ENCODE assay signal across 29 mouse cellular contexts in genomic region chr1:71947506-71947905, GRCm38 (mm10).
DNase-seq lines count a peak whose midpoint lies in the region; ATAC-seq and TF ChIP-seq lines count a peak whose summit lies in the region.
"Had no signal": no experiment of that assay in that cellular context is flagged by ENCODE, and none has a peak within 500 bp of the region (broad histone marks: within the 10 kb centered on the region; RNA-seq: fewer than 3 reads in every experiment).

No protein-coding gene starts in this region.

- peak; percentile 76; the same call in 1 of the 2 replicates for ATAC-seq in kidney, embryonic 14.5 days (ENCODE audit: low FRiP score, low TSS enrichment)
- no peak for ATAC-seq in kidney, postnatal 0 days (replicated peaks; ENCODE audit: low FRiP score, low read depth)
- ATAC-seq: CD4-positive, CD25-positive, alpha-beta regulatory T cell, adult 4 months; forebrain, embryonic 13.5 days; forebrain, embryonic 16.5 days; hindbrain, postnatal 0 days had no signal

- no peaks in the 10 kb centered on the region for H3K4me1 ChIP-seq in kidney, embryonic 14.5 days (ENCODE audit: control insufficient read depth, insufficient read depth, low read length)
- no peaks in the 10 kb centered on the region for H3K4me1 ChIP-seq in kidney, postnatal 0 days (replicated peaks; ENCODE audit: insufficient read depth, low read length)
- peaks cover 7% of the 10 kb centered on the region for H3K4me1 ChIP-seq in embryonic fibroblast, embryonic 13.5 days (ENCODE audit: control insufficient read depth, insufficient read depth, low read length)
- H3K4me1 ChIP-seq: embryonic facial prominence, embryonic 10.5 days; embryonic facial prominence, embryonic 13.5 days; forebrain, embryonic 10.5 days; forebrain, embryonic 13.5 days; heart, embryonic 10.5 days had no signal

- no peaks in the 10 kb centered on the region for H3K27me3 ChIP-seq in kidney, embryonic 14.5 days (ENCODE audit: control insufficient read depth, insufficient read depth, low read length)
- no peaks in the 10 kb centered on the region for H3K27me3 ChIP-seq in kidney, postnatal 0 days (ENCODE audit: insufficient read depth, low read length)
- H3K27me3 ChIP-seq: embryonic facial prominence, embryonic 13.5 days; forebrain, embryonic 13.5 days; heart, embryonic 13.5 days had no signal

- WGBS in kidney, embryonic 14.5 days = 53% methylated on average over 2 of the region's 2 CpGs
- WGBS in kidney, postnatal 0 days = 61% methylated on average over 2 of the region's 2 CpGs

- no peak for DNase-seq in kidney, postnatal 25 days
- peak; percentile 79 for DNase-seq in kidney, postnatal 0 days (ENCODE audit: low spot score)
- no peak for DNase-seq in kidney, adult 8-10 months
- no peak for DNase-seq in cerebellum, postnatal 4 days (ENCODE audit: low spot score in 2 of 2)
- DNase-seq in testis, postnatal 14 days (ENCODE audit: low spot score) = no peak
- DNase-seq: adrenal gland, postnatal 10 days; adrenal gland, postnatal 36 days; B cell, adult 2 months; cerebellum, adult 18-20 months; cerebellum, adult 9-11 months; cerebellum, postnatal 25 days; embryo, embryonic 11 days; gastrocnemius, postnatal 10 days; gastrocnemius, postnatal 36 days; heart, adult 2 months; heart, postnatal 14 days; heart, postnatal 4 days had no signal

- H3K9ac ChIP-seq in kidney, embryonic 14.5 days (ENCODE audit: low read depth, low read length) = no peak overlapping the region
- H3K9ac ChIP-seq in kidney, postnatal 0 days (ENCODE audit: low read depth, low read length) = no peak overlapping the region
- H3K9ac ChIP-seq: embryonic facial prominence, embryonic 13.5 days; forebrain, embryonic 13.5 days; heart, embryonic 13.5 days; hindbrain, embryonic 14.5 days had no signal

- H3K9me3 ChIP-seq in kidney, embryonic 14.5 days (ENCODE audit: control insufficient read depth, low read length) = no peaks in the 10 kb centered on the region
- H3K9me3 ChIP-seq in kidney, postnatal 0 days (replicated peaks; ENCODE audit: low read length) = no peaks in the 10 kb centered on the region
- H3K9me3 ChIP-seq: embryonic facial prominence, embryonic 10.5 days; embryonic facial prominence, embryonic 13.5 days; forebrain, embryonic 10.5 days; forebrain, embryonic 13.5 days; heart, embryonic 10.5 days; heart, embryonic 13.5 days had no signal

- TF ChIP-seq CTCF in kidney, postnatal 0 days (IDR thresholded peaks at IDR 0.05; ENCODE audit: low read depth) = no peak
- TF ChIP-seq CTCF in embryonic fibroblast, embryonic 13.5 days (IDR thresholded peaks at IDR 0.05; ENCODE audit: borderline replicate concordance, insufficient read depth, low read length) = no peak

- no peak for TF ChIP-seq POLR2A in embryonic fibroblast, embryonic 13.5 days (IDR thresholded peaks at IDR 0.05; ENCODE audit: low read depth, low read length)

- no peak overlapping the region for H3K4me3 ChIP-seq in kidney, embryonic 14.5 days (ENCODE audit: low read length)
- H3K4me3 ChIP-seq in kidney, postnatal 0 days (replicated peaks; ENCODE audit: low read depth, low read length) = no peak overlapping the region
- no peak overlapping the region for H3K4me3 ChIP-seq in embryonic fibroblast, embryonic 13.5 days (ENCODE audit: insufficient read depth, low read length)
- H3K4me3 ChIP-seq: embryonic facial prominence, embryonic 10.5 days; embryonic facial prominence, embryonic 13.5 days; forebrain, embryonic 10.5 days; forebrain, embryonic 13.5 days; heart, adult 2 months; heart, embryonic 10.5 days; heart, embryonic 13.5 days had no signal

- no peak overlapping the region for H3K27ac ChIP-seq in kidney, embryonic 14.5 days (ENCODE audit: low read depth, low read length)
- H3K27ac ChIP-seq in kidney, postnatal 0 days = no peak overlapping the region
- H3K27ac ChIP-seq in embryonic fibroblast, embryonic 13.5 days (ENCODE audit: insufficient read depth, low read length) = peak overlapping the region; percentile 86
- H3K27ac ChIP-seq: embryonic facial prominence, embryonic 10.5 days; embryonic facial prominence, embryonic 13.5 days; forebrain, embryonic 10.5 days; forebrain, embryonic 13.5 days; heart, adult 2 months; heart, embryonic 10.5 days; heart, embryonic 13.5 days; hindbrain, embryonic 14.5 days; hindbrain, postnatal 0 days had no signal

- H3K4me2 ChIP-seq in kidney, embryonic 14.5 days (replicated peaks; ENCODE audit: low read depth, low read length) = no peak overlapping the region
- no peak overlapping the region for H3K4me2 ChIP-seq in kidney, postnatal 0 days (ENCODE audit: low read length)
- H3K4me2 ChIP-seq: embryonic facial prominence, embryonic 13.5 days; forebrain, embryonic 13.5 days; heart, embryonic 13.5 days; hindbrain, embryonic 14.5 days had no signal

- H3K36me3 ChIP-seq in kidney, embryonic 14.5 days (ENCODE audit: control insufficient read depth, insufficient read depth, low read length) = no peaks in the 10 kb centered on the region
- no peaks in the 10 kb centered on the region for H3K36me3 ChIP-seq in kidney, postnatal 0 days (ENCODE audit: insufficient read depth, low read length)
- H3K36me3 ChIP-seq: embryonic facial prominence, embryonic 10.5 days; embryonic facial prominence, embryonic 13.5 days; forebrain, embryonic 10.5 days; heart, embryonic 10.5 days; heart, embryonic 13.5 days had no signal
